Mouse (Mus musculus): ENCODE measurements around the gene Thrb. TPM values are rescaled to one million over a fixed set of nuclear protein-coding genes. Genes with fewer than 3 reads are reported as not detected.

The Thrb gene
- total and polyA plus RNA-seq, 2 experiments from 2014 or later = 2.1 to 8.9 TPM

DNA sequence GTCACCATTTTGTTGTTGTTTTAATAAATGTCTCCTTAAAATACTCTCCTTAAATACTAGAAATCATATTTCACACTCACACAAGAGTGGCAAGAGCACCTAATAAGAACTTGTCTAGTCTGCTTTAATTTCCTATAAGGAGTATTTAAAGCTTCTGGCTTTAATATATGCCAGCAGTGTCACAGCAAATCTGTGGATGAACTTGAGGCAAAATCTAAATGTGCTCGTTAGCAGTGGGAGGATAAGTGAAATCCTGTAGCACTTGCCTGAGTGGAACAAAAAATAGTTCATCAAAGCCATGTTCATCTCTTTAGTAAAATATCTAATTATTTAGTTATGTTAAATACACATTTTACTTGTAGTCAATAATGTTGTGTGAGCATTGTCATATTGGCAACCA, 175.7 kb downstream of the Thrb start:
- WGBS = 62% methylated on average over 1 of the region's 1 CpGs
- DNase-seq (ENCODE audit: low spot score) = no peak
- H3K27ac ChIP-seq (ENCODE audit: low read depth, low read length) = no peak overlapping the region
- H3K9me3 ChIP-seq (ENCODE audit: low read length) = no peaks in the 10 kb centered on the region
- H3K4me3 ChIP-seq (ENCODE audit: low read depth, low read length) = no peak overlapping the region
- no peaks in the 10 kb centered on the region for H3K4me1 ChIP-seq (ENCODE audit: insufficient read depth, low read length)
- TF ChIP-seq CTCF (IDR thresholded peaks at IDR 0.05) = no peak
- no peak for ATAC-seq (ENCODE audit: low FRiP score)
- H3K27me3 ChIP-seq (ENCODE audit: insufficient read depth, low read length) = no peaks in the 10 kb centered on the region
- H3K4me2 ChIP-seq (ENCODE audit: low read depth, low read length, poor library complexity, severe bottlenecking) = no peak overlapping the region
- no peak overlapping the region for H3K9ac ChIP-seq (replicated peaks; ENCODE audit: low read length, poor library complexity, severe bottlenecking)
- H3K36me3 ChIP-seq (ENCODE audit: insufficient read depth, low read length) = no peaks in the 10 kb centered on the region

DNA sequence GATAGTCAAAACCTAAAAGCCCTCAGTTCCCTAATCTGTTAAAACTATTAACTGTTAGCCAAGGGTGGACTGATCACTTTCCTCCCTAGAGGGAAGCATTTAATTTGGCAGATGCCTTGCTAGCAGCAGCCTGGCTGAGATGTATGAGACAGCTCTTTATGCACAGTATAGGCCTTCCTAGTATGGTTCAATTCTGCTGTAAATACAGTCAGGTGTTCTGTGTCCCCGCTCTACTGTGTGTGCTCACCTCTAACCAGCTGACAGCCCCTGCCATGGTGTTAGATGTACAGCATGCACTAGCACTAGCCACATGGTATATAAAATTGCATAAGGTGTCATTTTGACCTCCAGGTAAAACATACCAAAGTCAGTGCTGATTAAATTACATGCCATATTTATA, 176.7 kb downstream of the Thrb start:
- Histone ChIP-seq H3K36me3 (ENCODE audit: insufficient read depth, low read length) (no peaks in the 10 kb centered on the region), H3K4me1 (ENCODE audit: insufficient read depth, low read length) (no peaks in the 10 kb centered on the region), H3K9ac (replicated peaks; ENCODE audit: low read length, poor library complexity, severe bottlenecking) (no peak overlapping the region), H3K4me2 (ENCODE audit: low read depth, low read length, poor library complexity, severe bottlenecking) (no peak overlapping the region), H3K9me3 (ENCODE audit: low read length) (no peaks in the 10 kb centered on the region), H3K27me3 (ENCODE audit: insufficient read depth, low read length) (no peaks in the 10 kb centered on the region), H3K4me3 (ENCODE audit: low read depth, low read length) (no peak overlapping the region), H3K27ac (ENCODE audit: low read depth, low read length) (no peak overlapping the region)
- no peak for TF ChIP-seq CTCF (IDR thresholded peaks at IDR 0.05)
- 91% methylated on average over 1 of the region's 1 CpGs for WGBS
- DNase-seq (ENCODE audit: low spot score) (no peak), ATAC-seq (ENCODE audit: low FRiP score) (no peak)

DNA sequence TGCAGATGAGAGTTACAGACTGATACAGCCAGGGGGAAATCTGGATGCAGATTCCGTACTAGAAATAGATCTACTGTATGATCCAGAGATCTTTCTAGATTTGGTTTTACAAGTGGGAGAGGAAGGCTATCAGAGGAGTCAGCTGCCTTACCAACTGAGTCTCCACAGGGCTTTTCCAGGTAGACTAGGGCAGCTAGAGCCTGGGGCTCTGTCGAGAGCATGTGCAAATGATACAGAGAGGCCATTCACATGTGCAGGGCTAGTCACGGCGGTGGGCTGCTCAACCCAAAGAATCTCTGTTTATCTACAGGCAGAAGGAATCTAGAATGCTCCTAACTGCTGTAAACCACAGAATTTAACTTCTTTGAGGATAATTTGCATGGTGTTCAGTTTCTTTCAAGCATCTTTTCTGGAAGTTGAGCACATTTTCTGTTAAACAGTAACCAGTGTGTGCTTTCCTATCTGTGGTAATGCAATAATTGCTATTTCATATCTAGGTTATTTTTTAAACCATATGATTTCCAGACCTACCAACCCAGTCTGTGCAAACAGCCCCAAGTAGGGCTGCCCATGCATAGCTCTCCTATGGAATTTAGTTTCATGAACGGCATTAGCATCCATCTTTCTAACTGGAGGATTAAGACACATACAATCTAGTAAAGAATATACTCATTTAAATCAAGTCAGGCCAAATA, 185.1 kb downstream of the Thrb start:
- no peak for TF ChIP-seq CTCF (IDR thresholded peaks at IDR 0.05)
- DNase-seq (ENCODE audit: low spot score) = no peak
- WGBS = 87% methylated on average over 5 of the region's 5 CpGs
- Histone ChIP-seq H3K9me3 (ENCODE audit: low read length) (no peaks in the 10 kb centered on the region), H3K4me2 (ENCODE audit: low read depth, low read length, poor library complexity, severe bottlenecking) (no peak overlapping the region), H3K27me3 (ENCODE audit: insufficient read depth, low read length) (no peaks in the 10 kb centered on the region), H3K4me1 (ENCODE audit: insufficient read depth, low read length) (no peaks in the 10 kb centered on the region), H3K27ac (ENCODE audit: low read depth, low read length) (no peak overlapping the region), H3K9ac (replicated peaks; ENCODE audit: low read length, poor library complexity, severe bottlenecking) (no peak overlapping the region), H3K4me3 (ENCODE audit: low read depth, low read length) (no peak overlapping the region), H3K36me3 (ENCODE audit: insufficient read depth, low read length) (no peaks in the 10 kb centered on the region)
- ATAC-seq (ENCODE audit: low FRiP score) = no peak

GRCm38 (mm10) chr14:17845871-17846270, 185.8 kb downstream of the Thrb start:
- TF ChIP-seq CTCF (IDR thresholded peaks at IDR 0.05) = no peak
- Histone ChIP-seq H3K9me3 (ENCODE audit: low read length) (no peaks in the 10 kb centered on the region), H3K36me3 (ENCODE audit: insufficient read depth, low read length) (no peaks in the 10 kb centered on the region), H3K9ac (replicated peaks; ENCODE audit: low read length, poor library complexity, severe bottlenecking) (no peak overlapping the region), H3K4me2 (ENCODE audit: low read depth, low read length, poor library complexity, severe bottlenecking) (no peak overlapping the region), H3K4me3 (ENCODE audit: low read depth, low read length) (no peak overlapping the region), H3K4me1 (ENCODE audit: insufficient read depth, low read length) (no peaks in the 10 kb centered on the region), H3K27me3 (ENCODE audit: insufficient read depth, low read length) (no peaks in the 10 kb centered on the region), H3K27ac (ENCODE audit: low read depth, low read length) (no peak overlapping the region)
- no peak for DNase-seq (ENCODE audit: low spot score)
- 73% methylated on average over 6 of the region's 6 CpGs for WGBS
- ATAC-seq (ENCODE audit: low FRiP score) = no peak

DNA sequence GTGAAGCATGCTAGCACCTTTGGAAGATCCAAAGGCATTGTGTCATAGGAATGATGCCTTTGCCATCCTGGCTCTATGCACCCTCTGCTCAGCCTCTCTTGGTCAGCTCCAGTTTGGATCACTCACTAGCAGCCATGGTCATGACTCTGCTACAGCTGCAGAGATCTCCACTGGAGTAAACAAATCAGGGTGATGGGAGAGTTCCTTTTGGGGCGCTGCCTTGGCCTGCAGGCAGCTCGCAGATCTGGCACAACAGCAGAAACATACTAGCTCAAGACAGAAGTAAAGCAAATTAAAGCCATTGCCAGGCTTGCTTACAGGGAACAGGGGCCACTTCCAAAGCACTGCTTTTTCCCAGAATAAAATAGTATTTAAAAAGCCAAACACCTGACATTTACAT, 186.6 kb downstream of the Thrb start:
- Histone ChIP-seq H3K9me3 (ENCODE audit: low read length) (no peaks in the 10 kb centered on the region), H3K9ac (replicated peaks; ENCODE audit: low read length, poor library complexity, severe bottlenecking) (no peak overlapping the region), H3K4me1 (ENCODE audit: insufficient read depth, low read length) (no peaks in the 10 kb centered on the region), H3K36me3 (ENCODE audit: insufficient read depth, low read length) (no peaks in the 10 kb centered on the region), H3K4me2 (ENCODE audit: low read depth, low read length, poor library complexity, severe bottlenecking) (no peak overlapping the region), H3K27me3 (ENCODE audit: insufficient read depth, low read length) (no peaks in the 10 kb centered on the region), H3K4me3 (ENCODE audit: low read depth, low read length) (no peak overlapping the region), H3K27ac (ENCODE audit: low read depth, low read length) (no peak overlapping the region)
- no peak for ATAC-seq (ENCODE audit: low FRiP score)
- 92% methylated on average over 2 of the region's 2 CpGs for WGBS
- no peak for TF ChIP-seq CTCF (IDR thresholded peaks at IDR 0.05)
- no peak for DNase-seq (ENCODE audit: low spot score)

- no peak overlapping the region for H3K4me2 ChIP-seq (ENCODE audit: low read depth, low read length, poor library complexity, severe bottlenecking)
- no peak for ATAC-seq (ENCODE audit: low FRiP score)
- no peaks in the 10 kb centered on the region for H3K27me3 ChIP-seq (ENCODE audit: insufficient read depth, low read length)
- no peaks in the 10 kb centered on the region for H3K36me3 ChIP-seq (ENCODE audit: insufficient read depth, low read length)
- no peak overlapping the region for H3K9ac ChIP-seq (replicated peaks; ENCODE audit: low read length, poor library complexity, severe bottlenecking)
- H3K9me3 ChIP-seq (ENCODE audit: low read length) = no peaks in the 10 kb centered on the region
- no peak overlapping the region for H3K4me3 ChIP-seq (ENCODE audit: low read depth, low read length)
- H3K4me1 ChIP-seq (ENCODE audit: insufficient read depth, low read length) = no peaks in the 10 kb centered on the region
- no peak for DNase-seq (ENCODE audit: low spot score)
- H3K27ac ChIP-seq (ENCODE audit: low read depth, low read length) = no peak overlapping the region
- WGBS = 59% methylated on average over 8 of the region's 8 CpGs
- no peak for TF ChIP-seq CTCF (IDR thresholded peaks at IDR 0.05)
These were observed 187.2 kb downstream of the Thrb start for GRCm38 (mm10) chr14:17847211-17847610.
